In the genomic region with DNA sequence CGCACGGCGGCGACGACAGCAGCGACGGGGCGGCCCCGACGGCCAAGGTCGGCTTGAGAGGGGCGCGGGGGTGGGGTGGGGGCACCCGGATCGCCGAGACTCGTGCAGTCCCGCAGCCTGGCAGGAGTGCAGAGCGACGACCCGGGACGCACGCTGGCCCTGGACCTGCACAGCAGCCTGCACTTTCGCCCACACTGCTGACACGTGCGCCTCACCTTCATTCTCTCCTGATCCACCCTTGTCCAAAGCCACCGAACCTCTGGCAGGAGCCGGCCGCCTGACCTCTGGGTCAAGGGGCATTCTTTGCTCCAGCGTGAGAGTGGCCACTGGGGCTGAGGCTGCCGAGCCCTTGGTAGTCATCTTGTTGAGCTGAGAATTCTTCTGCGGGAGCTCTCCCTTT, we compare ENCODE assay signal across 8 mouse cellular contexts. TPM values are rescaled to one million over a fixed set of nuclear protein-coding genes. Genes with fewer than 3 reads are reported as not detected.
DNase-seq lines count a peak whose midpoint lies in the region; ATAC-seq and TF ChIP-seq lines count a peak whose summit lies in the region.

No protein-coding gene starts in this region.

- no peak for DNase-seq in lung, postnatal 14 days
- DNase-seq in ovary, postnatal 10 days (ENCODE audit: low spot score), result no peak
- DNase-seq in layer of hippocampus, postnatal 25 days (ENCODE audit: extremely low spot score in 1 of 2, low spot score in 1 of 2), result no peak
- no peak for DNase-seq in testis, postnatal 14 days (ENCODE audit: low spot score)

- peak overlapping the region; percentile 84 for H3K9ac ChIP-seq in lung, embryonic 16.5 days (ENCODE audit: low read length)
- no peak overlapping the region for H3K9ac ChIP-seq in hindbrain, embryonic 12.5 days
- peak overlapping the region; percentile 77 for H3K9ac ChIP-seq in limb, embryonic 12.5 days (replicated peaks)

- ATAC-seq in lung, embryonic 16.5 days (ENCODE audit: low read depth), result peak; percentile 27; the same call in 1 of the 2 replicates
- peak; percentile 23; the same call in 1 of the 2 replicates for ATAC-seq in hindbrain, embryonic 12.5 days (ENCODE audit: low FRiP score)
- no peak for ATAC-seq in limb, embryonic 12.5 days (ENCODE audit: insufficient number of reproducible peaks, insufficient read depth, low FRiP score, low TSS enrichment, low read depth)

- peak overlapping the region; percentile 92 for H3K4me2 ChIP-seq in lung, embryonic 16.5 days (ENCODE audit: low read depth, low read length)
- H3K4me2 ChIP-seq in hindbrain, embryonic 12.5 days (replicated peaks), result peak overlapping the region; percentile 98
- H3K4me2 ChIP-seq in limb, embryonic 12.5 days, result peak overlapping the region; percentile 92

- H3K4me3 ChIP-seq in lung, embryonic 16.5 days (ENCODE audit: low read length), result peak overlapping the region; percentile 78
- H3K4me3 ChIP-seq in hindbrain, embryonic 12.5 days, result peak overlapping the region; percentile 70
- peak overlapping the region; percentile 82 for H3K4me3 ChIP-seq in limb, embryonic 12.5 days (replicated peaks)
- H3K4me3 ChIP-seq in small intestine, adult 2 months (ENCODE audit: low read depth, low read length), result peak overlapping the region; percentile 70

- TF ChIP-seq CTCF in small intestine, adult 2 months (IDR thresholded peaks at IDR 0.05; ENCODE audit: extremely low read depth, insufficient read length, insufficient replicate concordance, low read depth, low read length), result no peak

- H3K4me1 ChIP-seq in lung, embryonic 16.5 days (replicated peaks; ENCODE audit: control insufficient read depth, insufficient read depth, low read length), result peaks cover 7% of the 10 kb centered on the region; the same call in 1 of the 2 replicates
- H3K4me1 ChIP-seq in hindbrain, embryonic 12.5 days, result peaks cover 19% of the 10 kb centered on the region
- peaks cover 14% of the 10 kb centered on the region for H3K4me1 ChIP-seq in limb, embryonic 12.5 days (replicated peaks)
- peaks cover 50% of the 10 kb centered on the region for H3K4me1 ChIP-seq in small intestine, adult 2 months (ENCODE audit: control insufficient read depth, insufficient read depth, insufficient read length, low read length)

- no peaks in the 10 kb centered on the region for H3K36me3 ChIP-seq in lung, embryonic 16.5 days (ENCODE audit: control insufficient read depth, insufficient read depth, low read length)
- H3K36me3 ChIP-seq in hindbrain, embryonic 12.5 days, result no peaks in the 10 kb centered on the region
- H3K36me3 ChIP-seq in limb, embryonic 12.5 days, result no peaks in the 10 kb centered on the region
- no peaks in the 10 kb centered on the region for H3K36me3 ChIP-seq in small intestine, adult 2 months (ENCODE audit: control insufficient read depth, insufficient read depth, low read length)

- TF ChIP-seq POLR2A in small intestine, adult 2 months (IDR thresholded peaks at IDR 0.05; ENCODE audit: low read depth, low read length), result no peak

- no peaks in the 10 kb centered on the region for H3K9me3 ChIP-seq in lung, embryonic 16.5 days (ENCODE audit: control insufficient read depth, low read length)
- H3K9me3 ChIP-seq in hindbrain, embryonic 12.5 days (replicated peaks), result no peaks in the 10 kb centered on the region
- no peaks in the 10 kb centered on the region for H3K9me3 ChIP-seq in limb, embryonic 12.5 days

- H3K27me3 ChIP-seq in lung, embryonic 16.5 days (ENCODE audit: control insufficient read depth, insufficient read depth, low read depth, low read length), result peaks cover 7% of the 10 kb centered on the region; the same call in 1 of the 2 replicates
- H3K27me3 ChIP-seq in hindbrain, embryonic 12.5 days, result peaks cover 68% of the 10 kb centered on the region
- H3K27me3 ChIP-seq in limb, embryonic 12.5 days, result peaks cover 77% of the 10 kb centered on the region
- no peaks in the 10 kb centered on the region for H3K27me3 ChIP-seq in small intestine, adult 2 months (ENCODE audit: control insufficient read depth, insufficient read depth, low read length)

- H3K27ac ChIP-seq in lung, embryonic 16.5 days (ENCODE audit: low read length), result peak overlapping the region; percentile 90
- no peak overlapping the region for H3K27ac ChIP-seq in hindbrain, embryonic 12.5 days
- no peak overlapping the region for H3K27ac ChIP-seq in limb, embryonic 12.5 days
- H3K27ac ChIP-seq in small intestine, adult 2 months (ENCODE audit: insufficient read depth, low read depth, low read length), result peak overlapping the region; percentile 98

- 8% methylated on average over 22 of the region's 32 CpGs for WGBS in lung, embryonic 16.5 days
- WGBS in hindbrain, embryonic 12.5 days, result 13% methylated on average over 32 of the region's 32 CpGs
- WGBS in limb, embryonic 12.5 days, result 13% methylated on average over 32 of the region's 32 CpGs
- WGBS in small intestine, adult 2 months, result 8% methylated on average over 32 of the region's 32 CpGs

RNA-seq across cellular contexts. Expression of gene Kif26a, which starts 15.1 kb away (rescaled TPM):
- polyA plus RNA-seq in lung, embryonic 16.5 days (2015; fragmentation: Nextera tagmentation; extraction: Ambion mirVana), result 3.0 and 3.1 TPM in 2 replicates
- polyA plus RNA-seq in hindbrain, embryonic 12.5 days (2016; fragmentation: Nextera tagmentation; extraction: Ambion mirVana), result 5.0 and 5.1 TPM in 2 replicates
- 6.6 and 6.7 TPM in 2 replicates for polyA plus RNA-seq in limb, embryonic 12.5 days (2016; fragmentation: Nextera tagmentation; extraction: Ambion mirVana)
- polyA plus RNA-seq in small intestine, adult 2 months (2012; rRNA removed), result 2.1 and 2.7 TPM in 2 replicates
- 1 to 10 TPM; 5.2 to 6.6 TPM for total RNA-seq in layer of hippocampus, postnatal 25 days (2021)

RNA-seq across cellular contexts. Expression of gene Aspg, which starts 24.5 kb away (rescaled TPM):
- 2.5 and 3.2 TPM in 2 replicates for polyA plus RNA-seq in lung, embryonic 16.5 days (2015; fragmentation: Nextera tagmentation; extraction: Ambion mirVana)
- polyA plus RNA-seq in hindbrain, embryonic 12.5 days (2016; fragmentation: Nextera tagmentation; extraction: Ambion mirVana), result 0.66 and 1.2 TPM in 2 replicates
- 3.1 and 3.4 TPM in 2 replicates for polyA plus RNA-seq in limb, embryonic 12.5 days (2016; fragmentation: Nextera tagmentation; extraction: Ambion mirVana)
- 2.4 and 14.5 TPM in 2 replicates for polyA plus RNA-seq in small intestine, adult 2 months (2012; rRNA removed)
- 1 to 10 TPM; 1.4 to 3.5 TPM for total RNA-seq in layer of hippocampus, postnatal 25 days (2021)

Comparison
In these comparisons a context has a peak if more than half of its experiments do, and no peak if none do; other contexts are left out.
1. H3K27ac ChIP-seq: peak in lung, embryonic 16.5 days (single experiment) and small intestine, adult 2 months (single experiment); none in hindbrain, embryonic 12.5 days (single experiment) and limb, embryonic 12.5 days (single experiment).
2. Peak in every context shown above with its lines, with median percentiles within 50 percentile points of each other: H3K4me2 ChIP-seq and H3K4me3 ChIP-seq.